Mouse (Mus musculus) embryonic fibroblast, embryonic 13.5 days (primary cell): ENCODE measurements around the gene Ubqln5.

Source experiments
- CTCF ChIP-seq: IDR thresholded peaks from 2 replicates; pipeline ENCODE4 v1.5.1; 2011; ENCODE audit warnings: mild to moderate bottlenecking, control low read depth, low read length, moderate library complexity, borderline replicate concordance; ENCODE audit not compliant: insufficient read depth
- POLR2A ChIP-seq: IDR thresholded peaks from 2 replicates; pipeline ENCODE4 v1.6.1; 2011; ENCODE audit warnings: low read depth, mild to moderate bottlenecking, control low read depth, low read length, moderate library complexity

DNA sequence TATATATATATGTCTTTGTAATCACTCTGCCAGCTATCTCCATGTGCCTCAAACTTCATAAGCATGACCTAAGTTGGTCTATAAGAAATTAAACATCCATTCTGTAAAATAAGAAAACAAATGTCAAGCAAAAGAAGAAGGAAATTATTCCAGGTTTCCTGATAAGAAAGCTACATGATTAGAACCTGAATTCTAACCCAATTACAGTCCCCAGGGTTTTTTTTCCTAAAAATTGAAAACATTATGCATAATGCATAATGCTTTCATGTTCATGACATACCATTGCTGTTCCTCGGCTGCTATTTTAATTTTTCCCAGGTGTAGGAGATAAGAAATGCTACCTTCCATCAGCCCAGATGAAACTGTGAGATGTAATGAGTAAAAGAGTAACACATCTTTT lies 44.3 kb downstream of the Ubqln5 start, which contains the start of gene Olfr645:
- TF ChIP-seq CTCF (no peak), POLR2A (no peak)
